Mouse (Mus musculus): ENCODE data around the gene Lrrk1. TPM values are rescaled to one million over a fixed set of nuclear protein-coding genes. Genes with fewer than 3 reads are reported as not detected.

Lrrk1 gene
- polyA plus RNA-seq, 1 experiment from 2014 or later = 6.5 TPM

DNA sequence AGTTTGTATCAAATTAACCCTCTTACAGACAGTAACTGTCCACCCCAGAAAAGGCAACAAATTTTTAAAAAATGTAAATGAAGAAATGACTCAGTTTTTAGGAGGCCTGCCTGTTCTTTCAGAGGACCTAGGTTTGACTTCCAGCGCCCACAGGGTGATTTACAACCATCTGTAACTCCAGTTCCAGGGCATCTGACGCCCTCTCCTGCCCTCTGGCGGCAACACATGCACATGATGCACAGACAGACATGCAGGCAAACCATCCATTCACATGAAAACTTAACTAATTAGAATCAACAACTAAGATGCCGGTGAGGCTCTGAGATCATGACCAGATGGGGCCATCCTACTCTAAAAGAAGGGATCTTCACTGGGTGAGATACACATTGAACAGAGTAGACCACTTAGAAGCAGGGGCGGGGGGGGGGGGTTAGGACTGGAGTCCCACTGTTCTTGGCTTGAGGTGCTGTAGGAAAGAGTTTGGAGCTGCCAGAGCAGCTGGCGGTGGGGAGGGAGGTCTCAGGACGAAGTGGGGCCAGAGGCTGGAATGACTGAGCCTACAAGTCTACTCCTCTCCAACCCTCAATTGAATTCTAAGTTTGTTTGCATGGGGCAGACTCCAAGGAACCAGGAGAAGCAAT, 206.0 kb downstream of the Lrrk1 start:
- 87% methylated on average over 7 of the region's 7 CpGs for WGBS
- no peak for ATAC-seq (ENCODE audit: low read depth)

DNA sequence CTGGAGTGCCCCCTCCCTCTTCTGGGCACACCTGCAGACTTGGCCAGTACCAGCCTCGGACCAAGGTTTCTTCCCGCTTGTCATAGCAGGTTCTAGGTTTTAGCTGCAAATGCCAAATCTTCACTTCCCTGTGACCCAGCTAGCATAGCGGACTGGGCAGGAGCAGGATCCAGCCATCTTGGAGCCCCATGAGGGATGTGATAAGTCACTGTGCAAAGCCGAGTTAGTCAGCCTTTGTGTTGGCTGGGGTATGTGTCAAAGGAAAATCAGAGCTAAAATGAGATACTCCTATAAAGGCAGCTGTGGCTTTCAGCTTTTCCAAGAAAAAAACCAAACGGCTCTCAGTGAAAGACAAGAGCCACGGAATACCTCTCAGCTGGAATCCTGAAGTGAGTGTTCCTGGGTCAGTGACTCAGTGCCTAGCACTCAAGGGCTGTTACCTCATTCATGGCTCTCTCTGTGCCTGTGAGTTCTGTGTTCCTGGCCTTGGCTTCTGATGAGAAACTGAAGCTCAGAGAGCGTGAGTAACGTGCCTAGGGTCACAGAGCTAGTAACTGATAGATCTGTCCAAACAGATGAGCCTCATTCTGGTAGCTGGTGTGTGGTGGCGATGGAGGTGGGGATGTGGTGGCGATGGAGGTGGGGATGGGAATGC, 207.3 kb downstream of the Lrrk1 start:
- Histone ChIP-seq H3K27ac (replicated peaks) (no peak overlapping the region), H3K36me3 (peaks cover 6% of the 10 kb centered on the region), H3K9me3 (no peaks in the 10 kb centered on the region), H3K4me2 (no peak overlapping the region), H3K27me3 (no peaks in the 10 kb centered on the region), H3K4me1 (replicated peaks) (peaks cover 10% of the 10 kb centered on the region), H3K9ac (no peak overlapping the region), H3K4me3 (no peak overlapping the region)
- no peak for ATAC-seq (ENCODE audit: low read depth)
- WGBS = 85% methylated on average over 10 of the region's 10 CpGs

More for the DNA sequence above, 206.0 kb downstream of the Lrrk1 start:
- H3K4me1 ChIP-seq (replicated peaks) = peaks cover 10% of the 10 kb centered on the region
- no peaks in the 10 kb centered on the region for H3K9me3 ChIP-seq
- no peak overlapping the region for H3K4me2 ChIP-seq
- no peak overlapping the region for H3K4me3 ChIP-seq
- no peak overlapping the region for H3K27ac ChIP-seq (replicated peaks)
- no peak overlapping the region for H3K9ac ChIP-seq
- H3K36me3 ChIP-seq = no peaks in the 10 kb centered on the region
- H3K27me3 ChIP-seq = no peaks in the 10 kb centered on the region

- Histone ChIP-seq H3K27ac (replicated peaks) (no peak overlapping the region), H3K4me1 (replicated peaks) (peaks cover 10% of the 10 kb centered on the region), H3K27me3 (no peaks in the 10 kb centered on the region), H3K36me3 (peaks cover 12% of the 10 kb centered on the region), H3K4me2 (no peak overlapping the region), H3K4me3 (no peak overlapping the region), H3K9ac (no peak overlapping the region), H3K9me3 (no peaks in the 10 kb centered on the region)
- no peak for ATAC-seq (ENCODE audit: low read depth)
- 88% methylated on average over 3 of the region's 3 CpGs for WGBS
Observed at GRCm38 (mm10) chr7:66180260-66180659, 207.9 kb downstream of the Lrrk1 start.

GRCm38 (mm10) chr7:66179711-66180110, 208.4 kb downstream of the Lrrk1 start:
- H3K9me3 ChIP-seq = no peaks in the 10 kb centered on the region
- 0 out of 2 replicates have a peak overlapping the region, but pooled peaks have one; percentile 42 for H3K27ac ChIP-seq (replicated peaks)
- ATAC-seq (ENCODE audit: low read depth) = no peak
- WGBS = 82% methylated on average over 7 of the region's 7 CpGs
- H3K4me2 ChIP-seq = no peak overlapping the region
- no peaks in the 10 kb centered on the region for H3K27me3 ChIP-seq
- H3K4me3 ChIP-seq = no peak overlapping the region
- peaks cover 10% of the 10 kb centered on the region for H3K4me1 ChIP-seq (replicated peaks)
- H3K9ac ChIP-seq = no peak overlapping the region
- peaks cover 16% of the 10 kb centered on the region for H3K36me3 ChIP-seq

DNA sequence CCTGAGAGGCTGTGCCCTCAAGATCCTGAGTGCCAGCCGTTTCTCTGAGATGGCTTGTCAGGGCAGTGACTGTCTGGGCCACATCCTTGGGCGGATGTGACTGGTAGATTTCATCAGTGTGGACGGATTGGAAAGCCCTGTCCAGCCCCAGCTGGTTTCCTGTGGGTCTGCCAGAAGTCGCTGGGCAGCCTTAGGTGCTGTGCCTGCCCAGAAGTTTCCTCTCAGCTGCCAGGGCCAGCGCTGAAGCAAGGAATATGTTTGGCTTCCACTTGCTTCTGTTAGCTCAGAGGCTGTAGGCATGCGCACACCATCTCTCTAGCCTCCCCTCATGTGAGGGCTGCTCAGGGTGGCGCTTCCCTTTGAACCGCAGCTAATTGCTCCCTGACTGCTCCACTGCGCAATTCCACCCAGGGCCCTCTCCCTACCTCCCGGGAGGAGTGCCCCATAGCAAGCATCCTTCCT, 209.0 kb downstream of the Lrrk1 start:
- no peaks in the 10 kb centered on the region for H3K27me3 ChIP-seq
- no peak overlapping the region for H3K4me3 ChIP-seq
- H3K9ac ChIP-seq = no peak overlapping the region
- H3K4me2 ChIP-seq = no peak overlapping the region
- 55% methylated on average over 10 of the region's 10 CpGs for WGBS
- ATAC-seq (ENCODE audit: low read depth) = no peak
- peaks cover 10% of the 10 kb centered on the region for H3K4me1 ChIP-seq (replicated peaks)
- H3K27ac ChIP-seq (replicated peaks) = 0 out of 2 replicates have a peak overlapping the region, but pooled peaks have one; percentile 42
- peaks cover 22% of the 10 kb centered on the region for H3K36me3 ChIP-seq
- H3K9me3 ChIP-seq = no peaks in the 10 kb centered on the region

GRCm38 (mm10) chr7:66178101-66178500, 210.0 kb downstream of the Lrrk1 start:
- Histone ChIP-seq H3K4me1 (replicated peaks) (peaks cover 10% of the 10 kb centered on the region), H3K9ac (no peak overlapping the region), H3K4me2 (no peak overlapping the region), H3K27ac (replicated peaks) (no peak overlapping the region), H3K4me3 (no peak overlapping the region), H3K27me3 (no peaks in the 10 kb centered on the region), H3K36me3 (peaks cover 28% of the 10 kb centered on the region), H3K9me3 (no peaks in the 10 kb centered on the region)
- no peak for ATAC-seq (ENCODE audit: low read depth)
- WGBS = 79% methylated on average over 6 of the region's 6 CpGs

DNA sequence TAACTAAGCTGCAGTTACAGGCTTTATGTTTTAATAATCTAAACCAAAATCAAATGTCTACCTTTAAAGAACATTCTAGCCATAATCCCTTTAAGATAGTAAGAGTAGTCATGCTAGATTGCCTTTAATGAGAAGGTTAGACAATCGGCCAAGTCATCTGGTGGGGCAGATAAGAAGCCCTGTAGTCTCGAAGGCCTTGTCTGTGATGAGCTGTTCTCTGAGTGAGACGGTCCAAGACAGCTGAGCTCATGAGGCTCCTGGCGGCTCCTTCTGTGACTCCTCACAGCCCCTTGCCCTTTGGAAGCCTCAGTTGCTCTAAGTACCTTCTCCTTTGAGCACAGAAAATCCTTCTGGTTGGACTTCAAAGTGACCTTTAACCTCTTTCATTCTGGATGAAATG, 211.2 kb downstream of the Lrrk1 start:
- no peak overlapping the region for H3K9ac ChIP-seq
- H3K4me3 ChIP-seq = no peak overlapping the region
- H3K27ac ChIP-seq (replicated peaks) = no peak overlapping the region
- no peaks in the 10 kb centered on the region for H3K27me3 ChIP-seq
- 82% methylated on average over 4 of the region's 4 CpGs for WGBS
- peaks cover 10% of the 10 kb centered on the region for H3K4me1 ChIP-seq (replicated peaks)
- no peak for ATAC-seq (ENCODE audit: low read depth)
- H3K4me2 ChIP-seq = no peak overlapping the region
- H3K9me3 ChIP-seq = no peaks in the 10 kb centered on the region
- peaks cover 39% of the 10 kb centered on the region for H3K36me3 ChIP-seq

Small RNA genes within 50 kb of the gene (microRNA-seq; reads per million reads assigned to microRNA genes)
- not detected for gene Mir7057

Other genes with a start within 250 kb of the Lrrk1 start
- not detected in 2 replicates for gene Gm10974, start 22.4 kb downstream of the Lrrk1 start, polyA plus RNA-seq (2015; fragmentation: Nextera tagmentation; extraction: Ambion mirVana)
- 1.5 and 2.9 TPM in 2 replicates for gene Aldh1a3, start 39.2 kb upstream of the Lrrk1 start, polyA plus RNA-seq (2015; fragmentation: Nextera tagmentation; extraction: Ambion mirVana)